Mouse (Mus musculus) left cerebral cortex, adult 8-10 months (tissue): ENCODE measurements around the gene Prss50. TPM values are rescaled to one million over a fixed set of nuclear protein-coding genes. Genes with fewer than 3 reads are reported as not detected.

ENCODE experiments used
- DNase-seq, 2 experiments: peaks; one replicate each; pipeline ENCODE4 v3.0.0; 2022; ENCODE audit warnings: low spot score in 2 of 2
- total RNA-seq, 4 experiments: library from RNA; stranded (reverse); gene quantifications; 2 replicates each; pipeline ENCODE4 v1.2.4; 2022

The Prss50 gene
- total RNA-seq, 4 experiments from 2014 or later, result 0.95 to 2.3 (median 1.9) TPM

GRCm38 (mm10) chr9:110901204-110901603 lies 43.4 kb downstream of the Prss50 start:
- no peak for DNase-seq

DNA sequence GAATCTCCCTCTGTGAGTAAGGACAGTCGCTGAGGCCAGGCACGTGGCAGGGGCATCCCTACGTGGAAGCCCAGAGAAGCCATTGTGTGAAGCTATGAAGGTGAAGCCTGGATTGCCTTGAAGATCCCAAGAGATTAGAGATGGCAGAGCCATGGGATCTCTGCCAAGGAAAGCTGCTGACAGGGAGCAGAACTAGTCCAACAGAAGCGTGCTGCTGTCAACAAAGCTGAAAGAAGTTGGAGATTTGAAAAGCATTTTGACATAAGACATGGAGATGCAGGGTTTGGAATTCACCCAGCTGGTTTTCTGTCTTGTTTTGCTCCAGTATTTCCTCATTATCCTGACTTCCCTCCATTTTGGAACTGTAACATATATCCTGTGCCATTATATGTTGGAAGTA lies 44.5 kb downstream of the Prss50 start:
- no peak for DNase-seq

DNA sequence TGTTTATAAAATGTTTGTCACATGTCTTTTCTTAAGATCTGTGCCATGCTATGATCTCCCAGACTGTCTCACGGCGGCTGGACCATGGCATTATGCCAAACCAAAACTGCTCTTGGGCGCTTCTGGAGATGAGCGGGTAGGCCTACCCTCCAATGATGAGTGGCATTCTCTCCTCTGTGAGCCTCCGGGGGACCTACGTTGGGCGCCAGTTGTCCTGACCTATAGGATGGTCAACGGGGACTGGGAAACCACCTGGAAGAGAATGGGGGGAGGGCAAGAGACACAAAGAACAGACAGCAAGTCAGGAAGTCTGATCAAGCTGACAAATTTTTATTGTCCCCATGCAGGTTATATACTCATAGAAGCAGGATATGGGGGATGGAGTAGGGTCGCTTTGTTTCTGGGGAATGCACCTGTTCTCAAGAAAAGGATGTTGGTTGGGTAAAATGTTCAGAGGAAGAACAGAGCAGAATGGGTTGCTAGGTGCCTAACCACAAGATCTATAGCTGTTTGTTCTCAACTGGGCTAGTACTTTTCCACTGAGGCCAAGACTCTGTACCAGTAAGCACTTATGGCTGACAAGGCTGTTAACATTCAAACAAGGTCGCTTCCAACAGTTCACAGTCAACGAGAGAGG lies 49.6 kb downstream of the Prss50 start:
- DNase-seq, result no peak

GRCm38 (mm10) chr9:110907838-110908630 lies 50.3 kb downstream of the Prss50 start:
- DNase-seq, result no peak

DNA sequence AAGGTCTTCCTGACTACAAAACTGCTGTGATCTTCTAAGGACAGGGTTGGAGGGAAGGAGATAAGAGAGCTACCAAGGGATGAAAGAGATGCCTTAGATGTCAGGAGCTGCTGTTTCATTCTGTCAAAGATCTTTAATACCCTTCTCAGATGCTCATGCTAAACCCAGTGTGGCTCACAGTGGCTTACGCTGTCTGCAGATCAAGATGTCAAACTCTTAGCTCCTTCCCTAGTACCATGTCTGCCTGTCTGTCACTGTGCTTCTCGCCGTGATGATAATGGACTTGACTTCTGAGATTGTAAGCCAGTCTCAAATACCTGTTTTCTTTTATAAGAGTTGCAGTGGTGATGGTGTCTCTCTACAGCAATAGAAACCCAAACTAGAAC lies 50.9 kb downstream of the Prss50 start:
- DNase-seq, result no peak

- no peak for DNase-seq
Measured at GRCm38 (mm10) chr9:110909371-110909967, 51.7 kb downstream of the Prss50 start.

Other genes with a start within 250 kb of the Prss50 start
- gene Nradd, start 233.5 kb upstream of the Prss50 start, total RNA-seq, result 1 to 10 TPM; 1.4 to 2.9 (median 2.6) TPM
- gene Nbeal2, start 203.8 kb upstream of the Prss50 start, total RNA-seq, result 10 to 100 TPM; 11.9 to 14.6 (median 12.6) TPM
- gene Ccdc12, start 201.5 kb upstream of the Prss50 start, total RNA-seq, result 10 to 100 TPM; 69.7 to 73.5 (median 72.6) TPM
- 1 to 10 TPM in 3 of 4 experiments, not detected in 1; 2.4 to 3.2 (median 2.6) TPM for gene Myl3, start 116.1 kb upstream of the Prss50 start, total RNA-seq
- gene Pth1r, start 110.8 kb upstream of the Prss50 start, total RNA-seq, result 1 to 10 TPM; 8.4 to 8.7 (median 8.6) TPM
- not detected for gene Prss42, start 59.8 kb upstream of the Prss50 start, total RNA-seq
- not detected for gene Prss44, start 44.0 kb upstream of the Prss50 start, total RNA-seq
- under 1 TPM; 0.14 to 0.35 (median 0.25) TPM for gene Prss43, start 31.3 kb upstream of the Prss50 start, total RNA-seq
- under 1 TPM in 3 of 4 experiments, not detected in 1; 0.30 to 0.91 (median 0.91) TPM for gene Prss45, start 23.4 kb upstream of the Prss50 start, total RNA-seq
- not detected for gene Prss46, start 13.5 kb upstream of the Prss50 start, total RNA-seq
- 10 to 100 TPM in 2 of 4 experiments, 1 to 10 TPM in 2; 8.4 to 13.0 (median 10.4) TPM for gene Als2cl, start 21.9 kb downstream of the Prss50 start, total RNA-seq
- 1 to 10 TPM; 3.1 to 6.1 (median 4.1) TPM for gene Tmie, start 22.1 kb downstream of the Prss50 start, total RNA-seq
- not detected for gene Fam240a, start 58.9 kb downstream of the Prss50 start, total RNA-seq
- under 1 TPM in 2 of 4 experiments, not detected in 2; 0.77 to 0.84 TPM for gene Tdgf1, start 88.2 kb downstream of the Prss50 start, total RNA-seq
- 1 to 10 TPM in 3 of 4 experiments, under 1 TPM in 1; 0.70 to 2.1 (median 1.5) TPM for gene Lrrc2, start 93.6 kb downstream of the Prss50 start, total RNA-seq
- gene Rtp3, start 132.6 kb downstream of the Prss50 start, total RNA-seq, result under 1 TPM in 3 of 4 experiments, not detected in 1; 0.26 to 0.48 (median 0.39) TPM
- gene Ltf, start 161.3 kb downstream of the Prss50 start, total RNA-seq, result not detected
- gene Ccrl2, start 199.6 kb downstream of the Prss50 start, total RNA-seq, result 1 to 10 TPM in 1 of 4 experiments, under 1 TPM in 3; 0.51 to 1.5 (median 0.84) TPM